Mouse (Mus musculus) bone marrow macrophage, adult 2 months (primary cell): ENCODE measurements around the gene Prkcg.

Experiments
- CTCF ChIP-seq: IDR thresholded peaks from 2 replicates; pipeline ENCODE4 v1.5.1; 2012; ENCODE audit warnings: low read depth, mild to moderate bottlenecking, low read length, moderate library complexity
- POLR2A ChIP-seq: IDR thresholded peaks from 2 replicates; pipeline ENCODE4 v1.6.1; 2012; ENCODE audit warnings: mild to moderate bottlenecking, low read depth, low read length, borderline replicate concordance

DNA sequence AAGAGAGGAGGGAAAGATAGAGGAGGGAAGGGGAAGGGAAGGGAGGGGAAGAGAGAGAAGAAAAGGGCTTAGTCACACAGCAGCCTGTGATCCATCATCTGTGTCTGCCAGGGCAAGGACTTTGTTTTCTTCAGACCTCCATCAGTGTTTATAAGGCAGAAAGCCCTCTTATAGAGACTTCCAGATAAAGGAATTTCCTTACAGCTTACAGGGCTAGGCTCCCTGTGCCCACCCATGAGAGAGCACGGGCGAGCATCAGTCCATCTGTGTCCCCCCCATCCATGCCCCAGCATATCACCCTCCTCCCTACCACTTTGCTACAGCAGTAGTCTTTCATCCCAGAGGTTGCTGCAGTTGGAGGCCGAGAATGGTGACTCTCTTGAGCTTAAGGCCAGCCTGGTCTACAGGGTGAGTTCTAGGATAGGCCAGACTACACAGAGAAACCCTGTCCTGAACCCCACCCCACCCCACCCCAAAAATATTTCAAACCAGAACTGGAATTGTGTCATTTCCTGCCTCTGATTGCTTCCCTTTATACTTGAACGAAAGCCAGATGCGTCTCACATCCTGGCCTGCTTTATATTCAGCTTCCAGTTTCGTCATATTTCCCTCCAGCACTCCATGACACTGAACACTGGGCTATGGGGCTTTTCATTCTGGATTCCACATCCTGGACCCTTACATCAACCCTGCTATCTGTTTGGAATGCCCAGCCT lies 13.4 kb upstream of the Prkcg start:
- no peak for TF ChIP-seq CTCF
- no peak for TF ChIP-seq POLR2A
